Mouse (Mus musculus): ENCODE measurements around the gene Taf6. TPM values are rescaled to one million over a fixed set of nuclear protein-coding genes. Genes with fewer than 3 reads are reported as not detected.

Gene Taf6
- 26.7 and 32.9 TPM in 2 replicates for polyA plus RNA-seq (2012; rRNA removed)

DNA sequence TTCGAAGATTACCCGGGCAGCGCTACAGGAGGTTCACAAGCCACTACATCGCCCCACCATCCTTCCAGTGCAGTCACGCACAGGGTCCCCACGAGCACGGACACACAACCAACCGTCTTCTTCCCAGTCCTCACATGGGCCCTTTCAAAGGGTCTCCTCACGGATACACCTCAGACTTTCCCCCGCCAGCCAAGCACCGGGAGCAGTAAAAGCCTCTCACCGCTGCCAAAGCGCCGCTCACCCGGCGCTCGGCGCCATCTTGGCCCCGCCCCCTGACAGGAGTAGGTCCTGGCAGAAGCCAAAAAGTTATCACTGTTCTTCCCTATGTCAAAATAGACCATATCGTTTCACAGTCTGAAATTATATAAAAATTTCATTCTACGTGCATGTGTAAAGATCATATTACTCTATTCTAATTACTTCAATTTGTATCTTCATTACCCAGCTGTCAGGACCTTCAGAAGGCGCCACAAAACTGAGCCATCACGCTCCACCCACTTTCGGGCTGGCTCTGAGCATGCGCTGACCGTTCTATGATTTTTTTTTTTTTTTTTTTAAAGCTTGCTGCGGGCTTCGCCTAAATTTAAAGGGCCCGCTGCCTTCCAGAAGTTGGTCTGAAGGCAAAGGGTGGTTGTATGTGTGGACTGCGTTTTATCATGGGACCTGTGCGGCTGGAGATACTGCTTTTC is at the start of gene Taf6, which contains the start of gene Cnpy4:
TSS of gene Taf6 (minus strand) at position 502 of the 689 bp plus-strand sequence.
TSS of gene Cnpy4 (plus strand) at position 536 of the 689 bp plus-strand sequence.

GRCm38 (mm10) chr5:138225700-138226099 is 38.4 kb upstream of the Taf6 start, which contains the start of gene Nxpe5:
Gene Nxpe5 (plus strand): TSS chr5:138225898.

DNA sequence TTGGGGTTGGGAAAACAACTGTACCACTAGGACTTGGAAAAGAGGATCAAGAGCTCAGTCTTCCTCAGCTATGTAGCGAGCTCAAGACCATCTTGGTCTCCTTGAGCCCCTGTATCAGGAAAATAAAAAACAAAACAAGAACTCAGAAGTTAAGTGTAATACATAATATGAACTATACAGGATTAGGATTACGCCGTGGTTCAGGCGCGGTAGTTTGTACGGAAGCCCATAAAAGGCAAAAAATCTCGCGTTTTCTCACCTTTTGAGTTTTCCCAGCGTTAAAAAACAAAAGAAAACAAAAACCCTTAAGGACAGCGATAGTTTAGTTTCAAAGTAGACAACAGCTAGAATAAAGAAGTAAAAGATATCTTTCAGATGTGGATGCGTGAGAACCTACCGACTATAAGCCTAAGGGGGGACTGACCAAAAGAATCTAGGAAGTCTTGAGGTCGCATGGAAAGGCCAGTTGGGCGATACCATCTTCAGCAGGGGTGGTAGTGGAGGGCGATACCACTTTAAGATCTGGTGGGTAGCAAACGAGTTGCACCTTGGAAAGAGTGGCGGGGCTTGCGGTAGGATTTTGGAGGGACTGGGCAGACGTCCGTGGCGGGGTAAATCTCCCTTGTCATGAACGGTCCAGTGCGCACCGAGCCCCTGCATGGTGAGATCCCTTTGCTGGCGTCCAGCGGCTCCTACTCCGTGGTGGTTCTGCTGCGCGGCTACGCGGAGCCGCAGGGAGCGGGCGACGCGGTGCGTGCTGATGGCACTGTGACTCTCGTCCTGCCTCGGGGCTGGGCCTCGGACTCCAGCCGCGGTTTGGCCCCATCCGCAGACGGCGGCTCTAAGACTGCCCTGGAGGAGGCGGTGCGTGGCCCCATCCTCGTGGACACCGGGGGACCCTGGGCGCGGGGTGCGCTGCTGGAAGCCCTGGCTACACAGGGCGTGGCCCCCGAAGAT is 6.8 kb upstream of the Taf6 start, which contains the start of gene Mblac1:
TSS of gene Mblac1 (plus strand) at position 544 of the 957 bp plus-strand sequence.

GRCm38 (mm10) chr5:138171695-138172491 is 15.4 kb downstream of the Taf6 start, which contains the start of the genes Ap4m1 and Mcm7:
Gene Ap4m1 (plus strand): TSS chr5:138172002.
Gene Mcm7 (minus strand): TSS chr5:138172422.

DNA sequence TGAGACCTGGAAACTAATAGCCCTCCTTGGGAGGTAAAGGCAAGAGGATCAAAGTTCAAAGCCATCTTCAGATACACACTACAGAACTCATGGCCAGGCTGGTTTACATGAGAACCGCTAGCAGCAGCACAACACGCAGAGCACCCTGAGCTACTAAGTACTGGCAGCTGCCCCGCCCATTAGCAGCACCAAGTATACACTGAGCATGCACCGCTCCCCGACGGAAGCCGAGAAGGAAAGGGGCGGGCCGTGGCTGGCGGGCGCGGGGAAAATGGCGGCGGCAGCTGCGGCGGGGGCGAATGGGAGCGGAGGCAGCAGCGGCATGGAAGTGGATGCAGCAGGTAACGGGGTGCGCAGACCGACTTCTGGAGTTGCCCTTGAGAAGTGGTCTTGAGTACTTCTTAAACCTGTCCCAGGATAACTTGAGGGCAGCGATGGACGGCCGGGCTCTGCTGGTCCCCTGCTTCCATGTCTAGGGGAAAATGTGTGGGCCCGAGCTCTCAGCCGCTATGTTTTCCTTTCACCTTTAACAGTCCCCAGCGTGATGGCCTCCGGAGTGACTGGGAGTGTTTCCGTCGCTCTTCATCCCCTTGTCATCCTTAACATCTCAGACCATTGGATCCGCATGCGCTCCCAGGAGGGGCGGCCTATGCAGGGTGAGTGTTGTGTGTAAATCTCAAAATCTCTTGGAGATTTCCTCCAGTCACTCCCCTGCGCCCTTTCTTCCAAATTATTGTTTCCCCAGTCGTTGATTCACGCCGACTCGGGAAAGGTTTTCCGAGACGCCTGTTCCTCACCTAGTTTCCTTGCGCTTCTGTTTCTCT is 26.2 kb downstream of the Taf6 start, which contains the start of gene Cops6:
TSS of gene Cops6 (plus strand) at position 230 of the 824 bp plus-strand sequence.

GRCm38 (mm10) chr5:138155443-138155976 is 31.7 kb downstream of the Taf6 start, which contains the start of gene Zfp113:
Gene Zfp113 (minus strand): TSS chr5:138155744.

Other genes starting within 250 kb of the Taf6 start
- gene Gjc3, start 224.4 kb downstream of the Taf6 start, polyA plus RNA-seq (2012; rRNA removed) = 0.01 TPM in 2 replicates
- gene Azgp1, start 205.9 kb downstream of the Taf6 start, polyA plus RNA-seq (2012; rRNA removed) = 2.0 and 2.4 TPM in 2 replicates
- gene Smok3a, start 166.2 kb downstream of the Taf6 start, polyA plus RNA-seq (2012; rRNA removed) = not detected in 2 replicates
- gene Smok3b, start 166.0 kb downstream of the Taf6 start, polyA plus RNA-seq (2012; rRNA removed) = not detected in 2 replicates
- gene Smok3c, start 134.3 kb downstream of the Taf6 start, polyA plus RNA-seq (2012; rRNA removed) = not detected in 2 replicates
- gene Zkscan1, start 102.4 kb downstream of the Taf6 start, polyA plus RNA-seq (2012; rRNA removed) = 2.4 and 2.7 TPM in 2 replicates
- 8.4 and 8.6 TPM in 2 replicates for gene Zscan21, start 70.5 kb downstream of the Taf6 start, polyA plus RNA-seq (2012; rRNA removed)
- gene Zfp113, start 31.7 kb downstream of the Taf6 start, polyA plus RNA-seq (2012; rRNA removed) = 1.1 and 1.3 TPM in 2 replicates
- 59.9 and 71.7 TPM in 2 replicates for gene Cops6, start 26.4 kb downstream of the Taf6 start, polyA plus RNA-seq (2012; rRNA removed)
- 11.7 and 12.6 TPM in 2 replicates for gene Ap4m1, start 15.4 kb downstream of the Taf6 start, polyA plus RNA-seq (2012; rRNA removed)
- 136 TPM in 2 replicates for gene Mcm7, start 15.0 kb downstream of the Taf6 start, polyA plus RNA-seq (2012; rRNA removed)
- gene Cnpy4, start within 50 bp of the Taf6 start, polyA plus RNA-seq (2012; rRNA removed) = 10.2 and 10.4 TPM in 2 replicates
- gene Mblac1, start 6.9 kb upstream of the Taf6 start, polyA plus RNA-seq (2012; rRNA removed) = 1.9 TPM in 2 replicates
- 0.07 and 0.16 TPM in 2 replicates for gene Nxpe5, start 38.4 kb upstream of the Taf6 start, polyA plus RNA-seq (2012; rRNA removed)
- 34.9 and 35.6 TPM in 2 replicates for gene Lamtor4, start 68.0 kb upstream of the Taf6 start, polyA plus RNA-seq (2012; rRNA removed)
- 19.6 and 21.8 TPM in 2 replicates for gene BC037034, start 76.6 kb upstream of the Taf6 start, polyA plus RNA-seq (2012; rRNA removed)
- 0.02 TPM in 1 of 2 replicates, not detected in the other for gene Gal3st4, start 85.4 kb upstream of the Taf6 start, polyA plus RNA-seq (2012; rRNA removed)
- 0.02 TPM in 1 of 2 replicates, not detected in the other for gene Gm43720, start 92.5 kb upstream of the Taf6 start, polyA plus RNA-seq (2012; rRNA removed)
- gene Gpc2, start 92.6 kb upstream of the Taf6 start, polyA plus RNA-seq (2012; rRNA removed) = 1.4 and 2.2 TPM in 2 replicates
- 2.3 and 4.1 TPM in 2 replicates for gene Stag3, start 92.8 kb upstream of the Taf6 start, polyA plus RNA-seq (2012; rRNA removed)
- gene Pvrig, start 154.5 kb upstream of the Taf6 start, polyA plus RNA-seq (2012; rRNA removed) = 0.26 and 0.29 TPM in 2 replicates

All from liver, embryonic 14 days (tissue).